Mouse (Mus musculus): Measurements from ENCODE around the gene Fhl1.

DNA sequence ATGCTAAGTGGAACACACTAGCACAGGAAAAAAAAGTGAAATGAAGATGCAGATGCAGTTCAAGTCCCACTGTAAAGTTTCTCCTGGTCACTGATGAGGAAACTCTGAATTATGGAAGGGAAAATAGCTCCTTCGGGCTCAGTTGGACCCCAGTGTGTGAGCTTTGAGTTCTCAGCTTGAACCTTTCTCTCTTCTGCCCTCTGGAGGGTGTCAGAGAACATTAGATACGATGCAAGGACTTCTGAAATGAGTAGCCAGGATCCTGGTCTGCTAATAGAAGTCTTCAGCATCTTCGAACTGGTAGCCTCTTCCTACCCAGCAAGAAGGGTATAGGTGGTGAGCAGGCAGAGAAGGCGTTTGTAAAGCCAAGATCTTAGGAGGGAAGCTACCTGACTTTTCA is 19.9 kb downstream of the Fhl1 start:
- TF ChIP-seq CTCF (IDR thresholded peaks at IDR 0.05; ENCODE audit: control insufficient read depth, insufficient read depth, low read length) (no peak), POLR2A (IDR thresholded peaks at IDR 0.05; ENCODE audit: borderline replicate concordance, control insufficient read depth, low read depth, low read length) (no peak)
